Mouse (Mus musculus) left cerebral cortex, adult 2 months (tissue): ENCODE measurements at regions not wholly inside any gene's neighbourhood (a gene's known extent, or its start where the extent isn't known, plus 50 kb on each side); places are given as distances from the start of the nearest gene placed in this dataset.
A peak's percentile ranks its signal among the peaks of the same experiment; 100 is the strongest.

Experiments used
- DNase-seq, 2 experiments: peaks; one replicate each; pipeline ENCODE4 v3.0.0; 2021 to 2022; ENCODE audit warnings: low spot score in 2 of 2, mixed read lengths in 1 of 2; ENCODE audit errors: extremely low spot score in 1 of 2
- H3K27ac ChIP-seq: fragments of 200-600 bp; 2 replicates; pipeline ENCODE4 v1.8.1; 2022
- H3K4me3 ChIP-seq: fragments of 200-600 bp; 2 replicates; pipeline ENCODE4 v1.8.1; 2022
- CTCF ChIP-seq: fragments of 200-600 bp; IDR thresholded peaks from 2 replicates; pipeline ENCODE4 v1.8.1; 2022; ENCODE audit warnings: antibody characterized with exemption, mild to moderate bottlenecking, moderate library complexity
- intact Hi-C: fragments of 180-260 bp; cut with DNase I; formaldehyde crosslinking; loops from one replicate; pipeline ENCODE4 v1.15.1; 2025

DNA sequence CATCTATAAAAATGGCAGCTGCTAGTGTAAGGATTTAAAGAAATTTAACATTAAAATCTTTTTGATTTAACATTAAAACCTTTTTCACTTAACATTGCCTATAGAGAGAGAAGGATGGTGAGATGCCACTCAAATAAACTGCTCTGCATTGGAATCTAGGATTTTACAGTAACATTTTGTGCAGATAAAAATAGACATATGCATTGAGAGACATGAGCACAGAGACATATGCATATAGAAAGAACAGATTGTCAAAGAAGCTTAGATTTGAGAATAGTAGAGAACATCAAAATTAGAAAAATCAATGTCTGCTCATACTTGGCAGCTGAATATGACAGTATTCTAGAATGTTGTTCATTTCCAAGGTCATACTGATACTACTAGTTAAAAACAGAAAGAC is 220.2 kb downstream of the Arap2 start:
- no peak for DNase-seq
- Histone ChIP-seq H3K4me3 (no peak overlapping the region), H3K27ac (no peak overlapping the region)
- TF ChIP-seq CTCF, result no peak
- intact Hi-C loops, result no loop called here

DNA sequence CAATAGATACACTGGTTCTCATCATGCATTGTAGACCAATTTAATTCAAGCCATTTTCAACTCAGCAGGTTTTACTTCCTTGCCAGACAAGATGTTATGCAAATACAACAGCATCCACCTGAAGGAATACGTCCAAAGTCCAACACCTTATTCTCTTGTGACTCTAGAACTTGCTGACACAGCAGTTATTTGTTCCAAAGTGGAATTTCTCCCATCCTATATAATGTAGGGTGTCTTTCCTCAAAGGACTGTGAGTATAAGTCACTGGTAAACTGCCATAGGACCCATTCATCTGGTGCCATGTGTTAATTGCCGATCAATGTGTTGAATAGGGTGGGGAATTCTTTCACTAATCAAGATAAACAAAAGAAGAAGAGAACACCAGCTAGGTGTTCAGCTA is 226.7 kb downstream of the Arap2 start:
- intact Hi-C loops, result no loop called here
- no peak for DNase-seq
- Histone ChIP-seq H3K27ac (no peak overlapping the region), H3K4me3 (no peak overlapping the region)
- no peak for TF ChIP-seq CTCF

DNA sequence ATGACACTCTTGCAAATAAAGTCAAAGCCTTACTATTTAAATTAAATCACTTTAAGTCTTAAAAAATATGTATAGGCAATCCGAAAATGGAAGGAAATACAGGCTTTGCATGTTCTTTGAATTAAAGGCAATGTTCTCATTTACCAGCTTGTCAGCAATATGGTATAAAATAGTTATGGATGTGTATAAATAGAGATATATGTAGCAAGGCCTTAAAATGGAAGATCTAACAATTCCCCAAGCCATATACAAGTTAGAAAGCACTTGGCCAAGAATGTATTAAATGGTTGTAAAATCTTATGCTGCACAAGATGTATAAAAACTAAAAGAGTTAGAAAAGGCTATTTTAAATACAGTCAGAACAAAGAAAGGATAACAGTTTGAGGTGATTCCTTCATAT is 254.1 kb downstream of the Arap2 start:
- no peak for TF ChIP-seq CTCF
- Histone ChIP-seq H3K4me3 (no peak overlapping the region), H3K27ac (no peak overlapping the region)
- DNase-seq, result no peak
- intact Hi-C loops, result no loop called here

DNA sequence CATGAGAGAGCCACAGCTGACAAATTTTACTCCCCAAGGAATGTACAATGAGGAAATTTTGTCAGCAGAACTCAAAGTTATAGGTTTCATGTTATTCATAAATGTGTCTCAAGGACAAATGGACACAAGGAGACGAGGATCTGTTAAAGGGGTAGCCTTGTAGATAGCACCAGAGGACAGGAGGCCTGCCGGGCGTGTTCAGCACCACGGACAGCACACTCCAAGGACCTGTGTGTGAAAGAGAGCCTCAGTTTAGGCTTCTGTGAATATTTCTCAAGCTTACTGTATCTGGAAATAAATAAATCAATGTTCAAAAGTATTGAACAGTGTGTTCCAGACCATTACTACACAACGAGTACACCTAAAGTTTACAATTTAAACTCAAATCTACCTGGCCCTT is 282.4 kb downstream of the Arap2 start:
- no peak for DNase-seq

DNA sequence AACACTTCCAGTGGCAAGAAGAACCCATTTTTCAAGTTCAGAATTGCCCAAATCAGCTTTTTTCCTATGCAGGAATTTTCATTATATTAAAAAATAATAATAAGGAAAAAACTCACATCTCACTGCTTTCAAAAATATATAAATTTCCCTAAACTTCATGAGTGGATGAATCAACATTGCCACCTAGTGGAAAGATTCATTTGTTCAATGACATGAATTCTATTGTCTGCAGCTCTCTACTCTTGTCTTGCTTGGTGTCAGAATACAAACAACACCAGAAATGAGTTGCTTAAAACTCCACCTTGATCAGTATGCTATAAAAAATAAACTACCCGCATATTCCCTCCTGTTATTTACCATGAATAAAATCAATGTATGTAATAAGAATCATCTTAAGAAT is 285.0 kb downstream of the Arap2 start:
- DNase-seq, result no peak
- intact Hi-C loops, result loop anchor here (5.0 kb wide), 1 partner anchor 226 kb away; no protein-coding TSS in a partner anchor
- TF ChIP-seq CTCF, result peak; percentile 77
- Histone ChIP-seq H3K27ac (no peak overlapping the region), H3K4me3 (no peak overlapping the region)

More for the DNA sequence above, 282.4 kb downstream of the Arap2 start:
- Histone ChIP-seq H3K4me3 (no peak overlapping the region), H3K27ac (no peak overlapping the region)
- intact Hi-C loops, result loop anchor here (5.0 kb wide), 1 partner anchor 224 kb away; no protein-coding TSS in a partner anchor
- no peak for TF ChIP-seq CTCF

DNA sequence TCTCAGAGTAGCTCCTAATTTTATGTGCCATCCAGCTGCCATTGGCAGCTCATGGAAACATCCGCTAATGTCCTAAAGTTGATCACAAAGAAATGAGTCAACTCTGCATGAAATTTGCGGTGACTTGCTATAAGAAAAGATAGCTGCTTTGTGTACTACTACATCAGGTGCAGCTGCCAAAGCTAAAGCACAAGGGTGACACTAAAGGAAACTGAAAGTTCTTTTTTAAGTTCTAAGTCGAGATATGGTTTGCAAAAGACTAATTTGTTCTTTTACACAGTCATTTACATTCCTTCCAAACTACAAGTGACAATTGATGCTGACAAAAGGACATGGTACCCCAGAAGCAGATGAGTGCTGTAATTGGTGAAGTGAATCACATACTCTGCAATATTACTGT is 292.5 kb downstream of the Arap2 start:
- intact Hi-C loops, result no loop called here
- no peak for TF ChIP-seq CTCF
- Histone ChIP-seq H3K27ac (no peak overlapping the region), H3K4me3 (no peak overlapping the region)
- DNase-seq, result no peak

DNA sequence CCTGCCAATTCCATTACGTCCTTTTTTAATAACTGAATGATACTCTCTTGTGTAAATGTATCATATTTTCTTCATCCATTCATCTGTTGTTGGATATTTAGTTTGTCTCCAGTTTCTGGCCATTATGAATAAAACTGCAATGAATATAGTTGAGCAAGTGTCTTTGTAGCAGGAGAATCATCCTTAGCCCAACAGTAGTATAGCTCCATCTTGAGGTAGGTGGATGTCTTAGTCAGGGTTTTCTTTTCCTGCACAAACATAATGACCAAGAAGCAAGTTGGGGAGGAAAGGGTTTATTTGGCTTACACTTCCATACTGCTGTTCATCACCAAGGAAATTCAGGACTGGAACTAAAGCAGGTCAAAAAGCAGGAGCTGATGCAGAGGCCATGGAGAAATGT is 299.2 kb downstream of the Arap2 start:
- DNase-seq, result no peak
- Histone ChIP-seq H3K27ac (no peak overlapping the region), H3K4me3 (no peak overlapping the region)
- TF ChIP-seq CTCF, result peak; percentile 59
- intact Hi-C loops, result no loop called here

DNA sequence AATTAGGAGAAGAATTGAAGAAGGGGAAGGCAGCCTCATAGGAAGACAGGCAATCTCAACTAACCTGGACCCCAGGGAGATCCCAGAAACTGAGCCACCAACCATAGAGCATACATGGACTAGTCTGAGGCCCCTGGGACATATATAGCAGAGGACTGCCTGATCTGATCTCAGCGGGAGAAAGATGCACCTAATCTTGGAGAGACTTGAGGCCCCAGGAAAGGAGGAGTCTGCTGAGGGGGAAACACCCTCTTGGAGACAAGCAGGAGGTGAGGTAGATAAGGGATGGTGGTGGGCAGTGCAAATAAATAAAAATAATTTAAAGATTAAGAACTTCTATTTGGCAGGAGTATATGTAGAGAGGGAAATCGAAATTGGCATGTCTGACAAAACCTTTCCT is 303.4 kb downstream of the Arap2 start:
- intact Hi-C loops, result no loop called here
- Histone ChIP-seq H3K27ac (no peak overlapping the region), H3K4me3 (no peak overlapping the region)
- no peak for TF ChIP-seq CTCF
- DNase-seq, result no peak
